Mouse (Mus musculus) gastrocnemius, postnatal 25 days (tissue): ENCODE data around the gene Gm13698. TPM values are rescaled to one million over a fixed set of nuclear protein-coding genes. Genes with fewer than 3 reads are reported as not detected.
A peak's percentile ranks its signal among the peaks of the same experiment; 100 is the strongest.
"Not testable (repeated sequence)": the region's sequence is repeated elsewhere in the genome, so short reads cannot be mapped to it uniquely, and the experiment has no call there.

ENCODE experiments used
- DNase-seq: peaks from one replicate; pipeline ENCODE4 v3.0.0; 2022
- long read RNA-seq, 2 experiments: library from polyadenylated mRNA; stranded (forward); transcript quantifications; one replicate each; pipeline ENCODE4 v2.0.0; 2021
- total RNA-seq, 2 experiments: library from RNA; stranded (reverse); gene quantifications; 1 replicate in 1 of 2; 2 replicates in 1 of 2; pipeline ENCODE4 v1.2.3; 2021

The Gm13698 gene
- total RNA-seq = under 1 TPM; 0.64 to 0.70 TPM
- long read RNA-seq, experiment 1 = 0 reads
- long read RNA-seq, experiment 2 = 0 reads

DNA sequence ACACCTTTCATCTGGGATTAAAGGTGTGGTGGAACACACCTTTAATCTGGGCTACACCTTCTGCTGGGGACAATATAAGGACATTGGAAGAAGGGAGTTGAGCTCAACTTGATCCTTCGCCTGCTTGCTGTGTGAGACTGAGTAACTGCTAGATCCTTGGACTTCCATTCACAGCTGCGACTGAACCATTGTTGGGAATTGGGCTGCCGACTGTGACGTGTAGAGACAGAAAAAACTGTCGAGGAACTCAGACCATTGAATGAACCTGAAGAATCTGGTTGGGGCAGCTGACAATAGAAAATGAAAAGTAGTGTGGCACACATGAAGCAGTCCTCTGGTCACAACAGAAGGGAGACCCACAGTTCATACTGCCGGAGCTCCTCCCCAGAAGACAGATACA, at the start of gene Gm13698:
Gene Gm13698, plus strand, starts transcription at position 301 of the 400 bp plus-strand sequence.
- DNase-seq = not testable (repeated sequence)

- DNase-seq = no peak
Measured at GRCm38 (mm10) chr2:83929478-83930088, 25.9 kb upstream of the Gm13698 start.

- peak; percentile 13 for DNase-seq
Measured at GRCm38 (mm10) chr2:83940931-83941361, 14.5 kb upstream of the Gm13698 start, which contains the start of gene Zswim2. Gene Zswim2, minus strand, starts transcription at chr2:83941228.

DNA sequence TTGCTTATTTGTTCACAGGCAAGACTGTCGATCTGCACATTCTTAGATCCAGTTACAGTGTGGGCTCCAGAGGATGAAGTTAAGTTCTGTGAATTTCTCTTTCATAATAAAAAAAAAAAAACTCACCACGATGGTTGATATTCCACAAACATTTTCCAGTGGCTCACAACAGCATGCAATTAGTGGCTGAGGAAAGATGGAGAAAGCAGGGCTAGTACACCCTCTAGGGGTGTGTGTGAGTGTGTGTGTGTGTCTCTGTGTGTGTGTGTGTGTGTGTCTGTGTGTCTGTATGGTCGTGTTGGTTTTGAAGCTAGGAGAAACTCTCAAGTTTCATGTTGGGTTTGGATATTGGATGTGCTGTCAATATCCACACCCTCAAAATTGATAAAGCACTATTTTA, 14.1 kb upstream of the Gm13698 start:
- no peak for DNase-seq

DNA sequence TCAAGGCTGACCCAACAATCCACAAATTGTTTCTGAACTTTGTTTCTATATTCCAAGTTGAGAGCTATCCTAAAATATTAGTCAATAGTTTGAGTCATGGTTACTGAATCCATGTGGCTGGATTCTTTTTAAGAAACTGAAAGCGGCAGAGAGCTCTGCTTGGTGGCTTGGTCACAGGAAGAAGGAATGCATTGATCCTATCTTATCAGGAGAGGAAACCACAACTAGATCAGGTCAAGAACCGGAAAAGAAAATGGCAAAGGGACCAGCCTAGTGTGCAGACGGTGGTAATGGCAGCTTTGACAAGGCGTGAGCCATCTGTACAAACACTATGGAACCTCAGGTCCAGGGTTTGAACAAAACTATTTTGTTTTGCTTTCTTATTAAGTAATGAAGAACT, 13.7 kb upstream of the Gm13698 start:
- no peak for DNase-seq

DNA sequence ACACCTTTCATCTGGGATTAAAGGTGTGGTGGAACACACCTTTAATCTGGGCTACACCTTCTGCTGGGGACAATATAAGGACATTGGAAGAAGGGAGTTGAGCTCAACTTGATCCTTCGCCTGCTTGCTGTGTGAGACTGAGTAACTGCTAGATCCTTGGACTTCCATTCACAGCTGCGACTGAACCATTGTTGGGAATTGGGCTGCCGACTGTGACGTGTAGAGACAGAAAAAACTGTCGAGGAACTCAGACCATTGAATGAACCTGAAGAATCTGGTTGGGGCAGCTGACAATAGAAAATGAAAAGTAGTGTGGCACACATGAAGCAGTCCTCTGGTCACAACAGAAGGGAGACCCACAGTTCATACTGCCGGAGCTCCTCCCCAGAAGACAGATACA, 5.7 kb downstream of the Gm13698 start, which contains the start of gene Gm13693:
Gene Gm13693, plus strand, starts transcription at position 301 of the 400 bp plus-strand sequence.
- not testable (repeated sequence) for DNase-seq

DNA sequence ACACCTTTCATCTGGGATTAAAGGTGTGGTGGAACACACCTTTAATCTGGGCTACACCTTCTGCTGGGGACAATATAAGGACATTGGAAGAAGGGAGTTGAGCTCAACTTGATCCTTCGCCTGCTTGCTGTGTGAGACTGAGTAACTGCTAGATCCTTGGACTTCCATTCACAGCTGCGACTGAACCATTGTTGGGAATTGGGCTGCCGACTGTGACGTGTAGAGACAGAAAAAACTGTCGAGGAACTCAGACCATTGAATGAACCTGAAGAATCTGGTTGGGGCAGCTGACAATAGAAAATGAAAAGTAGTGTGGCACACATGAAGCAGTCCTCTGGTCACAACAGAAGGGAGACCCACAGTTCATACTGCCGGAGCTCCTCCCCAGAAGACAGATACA, 11.5 kb downstream of the Gm13698 start, which contains the start of gene Gm13695:
Gene Gm13695, plus strand, starts transcription at position 301 of the 400 bp plus-strand sequence.
- DNase-seq = not testable (repeated sequence)

DNA sequence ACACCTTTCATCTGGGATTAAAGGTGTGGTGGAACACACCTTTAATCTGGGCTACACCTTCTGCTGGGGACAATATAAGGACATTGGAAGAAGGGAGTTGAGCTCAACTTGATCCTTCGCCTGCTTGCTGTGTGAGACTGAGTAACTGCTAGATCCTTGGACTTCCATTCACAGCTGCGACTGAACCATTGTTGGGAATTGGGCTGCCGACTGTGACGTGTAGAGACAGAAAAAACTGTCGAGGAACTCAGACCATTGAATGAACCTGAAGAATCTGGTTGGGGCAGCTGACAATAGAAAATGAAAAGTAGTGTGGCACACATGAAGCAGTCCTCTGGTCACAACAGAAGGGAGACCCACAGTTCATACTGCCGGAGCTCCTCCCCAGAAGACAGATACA, 17.3 kb downstream of the Gm13698 start, which contains the start of gene Gm13696:
Gene Gm13696, plus strand, starts transcription at position 301 of the 400 bp plus-strand sequence.
- DNase-seq = not testable (repeated sequence)

DNA sequence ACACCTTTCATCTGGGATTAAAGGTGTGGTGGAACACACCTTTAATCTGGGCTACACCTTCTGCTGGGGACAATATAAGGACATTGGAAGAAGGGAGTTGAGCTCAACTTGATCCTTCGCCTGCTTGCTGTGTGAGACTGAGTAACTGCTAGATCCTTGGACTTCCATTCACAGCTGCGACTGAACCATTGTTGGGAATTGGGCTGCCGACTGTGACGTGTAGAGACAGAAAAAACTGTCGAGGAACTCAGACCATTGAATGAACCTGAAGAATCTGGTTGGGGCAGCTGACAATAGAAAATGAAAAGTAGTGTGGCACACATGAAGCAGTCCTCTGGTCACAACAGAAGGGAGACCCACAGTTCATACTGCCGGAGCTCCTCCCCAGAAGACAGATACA, 23.1 kb downstream of the Gm13698 start, which contains the start of gene Gm13694:
Gene Gm13694, plus strand, starts transcription at position 301 of the 400 bp plus-strand sequence.
- DNase-seq = not testable (repeated sequence)

- not testable (repeated sequence) for DNase-seq
Measured at GRCm38 (mm10) chr2:83984443-83984842, 28.9 kb downstream of the Gm13698 start, which contains the start of gene Gm13697. Gene Gm13697, plus strand, starts transcription at chr2:83984743.

- DNase-seq = not testable (repeated sequence)
Measured at GRCm38 (mm10) chr2:83990253-83990652, 34.8 kb downstream of the Gm13698 start, which contains the start of gene Gm13691. Gene Gm13691, plus strand, starts transcription at chr2:83990553.

DNA sequence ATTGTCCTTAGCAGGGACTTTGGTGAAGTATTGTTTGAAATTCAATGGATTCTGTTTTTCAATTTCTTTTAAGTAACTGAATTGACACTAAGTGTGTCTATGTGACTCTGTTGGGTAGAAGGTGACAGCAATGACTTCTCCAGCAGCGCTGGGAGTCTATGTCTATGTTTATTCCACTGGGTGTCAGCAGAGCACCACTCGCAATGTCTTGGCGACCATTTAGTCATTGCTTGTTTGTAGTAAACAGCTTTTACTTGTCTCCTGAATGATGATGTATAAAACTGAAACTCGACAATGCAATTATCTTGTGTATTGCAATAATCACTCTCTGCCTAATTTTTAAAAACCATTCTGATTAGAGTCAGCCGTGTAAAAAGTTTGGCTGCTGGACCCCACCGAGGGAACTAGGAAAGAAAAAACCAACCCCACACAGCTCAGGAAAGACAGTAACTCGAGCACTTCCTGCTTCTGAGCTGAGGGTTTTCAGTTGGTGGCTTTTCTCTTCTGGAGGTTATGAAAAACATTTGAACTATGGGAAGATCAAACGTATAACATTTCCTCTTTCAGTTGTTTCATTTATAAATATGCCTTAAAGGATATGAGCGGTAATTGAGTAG, 38.3 kb downstream of the Gm13698 start:
- DNase-seq = not testable (repeated sequence)

- not testable (repeated sequence) for DNase-seq
Measured at GRCm38 (mm10) chr2:83994526-83994925, 39.0 kb downstream of the Gm13698 start.

Other genes with a start within 250 kb of the Gm13698 start
- 10 to 100 TPM; 44.2 to 45.6 TPM for gene Itgav, start 231.3 kb upstream of the Gm13698 start, total RNA-seq
- gene Fam171b, start 143.1 kb upstream of the Gm13698 start, total RNA-seq = 1 to 10 TPM; 1.2 to 3.1 TPM
- not detected for gene Zswim2, start 14.5 kb upstream of the Gm13698 start, total RNA-seq
- gene Gm13693, start 5.8 kb downstream of the Gm13698 start, total RNA-seq = under 1 TPM; 0.64 to 0.70 TPM
- under 1 TPM in 1 of 2 experiments, not detected in 1; 0.70 TPM for gene Gm13695, start 11.6 kb downstream of the Gm13698 start, total RNA-seq
- gene Gm13696, start 17.4 kb downstream of the Gm13698 start, total RNA-seq = under 1 TPM; 0.64 to 0.70 TPM
- gene Gm13694, start 23.2 kb downstream of the Gm13698 start, total RNA-seq = under 1 TPM; 0.64 to 0.70 TPM
- gene Gm13697, start 29.1 kb downstream of the Gm13698 start, total RNA-seq = under 1 TPM; 0.64 to 0.70 TPM
- gene Gm13691, start 34.9 kb downstream of the Gm13698 start, total RNA-seq = under 1 TPM; 0.64 to 0.70 TPM